Mouse (Mus musculus): ENCODE data around the gene Kazn. TPM values are rescaled to one million over a fixed set of nuclear protein-coding genes. Genes with fewer than 3 reads are reported as not detected.
A peak's percentile ranks its signal among the peaks of the same experiment; 100 is the strongest.

Kazn gene
- total and polyA plus RNA-seq, 2 experiments from 2014 or later = 25.6 to 70.2 TPM

GRCm38 (mm10) chr4:142275242-142275641 lies 36.0 kb upstream of the Kazn start:
- Histone ChIP-seq H3K27ac (ENCODE audit: low read depth, low read length) (no peak overlapping the region), H3K9me3 (ENCODE audit: low read length) (no peaks in the 10 kb centered on the region), H3K9ac (replicated peaks; ENCODE audit: low read length, poor library complexity, severe bottlenecking) (no peak overlapping the region), H3K4me1 (ENCODE audit: insufficient read depth, low read length) (peaks cover 5% of the 10 kb centered on the region; the same call in 1 of the 2 replicates), H3K36me3 (ENCODE audit: insufficient read depth, low read length) (no peaks in the 10 kb centered on the region), H3K27me3 (ENCODE audit: insufficient read depth, low read length) (no peaks in the 10 kb centered on the region), H3K4me3 (ENCODE audit: low read depth, low read length) (no peak overlapping the region), H3K4me2 (ENCODE audit: low read depth, low read length, poor library complexity, severe bottlenecking) (no peak overlapping the region)
- ATAC-seq (ENCODE audit: low FRiP score) (no peak), DNase-seq (ENCODE audit: low spot score) (no peak)
- 53% methylated on average over 2 of the region's 2 CpGs for WGBS
- TF ChIP-seq CTCF (IDR thresholded peaks at IDR 0.05) = peak; percentile 37

- 63% methylated on average over 11 of the region's 11 CpGs for WGBS
- no peak overlapping the region for H3K4me3 ChIP-seq (ENCODE audit: low read depth, low read length)
- no peak overlapping the region for H3K4me2 ChIP-seq (ENCODE audit: low read depth, low read length, poor library complexity, severe bottlenecking)
- H3K4me1 ChIP-seq (ENCODE audit: insufficient read depth, low read length) = peaks cover 5% of the 10 kb centered on the region; the same call in 1 of the 2 replicates
- no peak overlapping the region for H3K9ac ChIP-seq (replicated peaks; ENCODE audit: low read length, poor library complexity, severe bottlenecking)
- no peaks in the 10 kb centered on the region for H3K27me3 ChIP-seq (ENCODE audit: insufficient read depth, low read length)
- H3K9me3 ChIP-seq (ENCODE audit: low read length) = no peaks in the 10 kb centered on the region
- DNase-seq (ENCODE audit: low spot score) = peak; percentile 48
- no peak overlapping the region for H3K27ac ChIP-seq (ENCODE audit: low read depth, low read length)
- H3K36me3 ChIP-seq (ENCODE audit: insufficient read depth, low read length) = no peaks in the 10 kb centered on the region
- TF ChIP-seq CTCF (IDR thresholded peaks at IDR 0.05) = no peak
- peak; percentile 33; the same call in 1 of the 2 replicates for ATAC-seq (ENCODE audit: low FRiP score)
Observed at GRCm38 (mm10) chr4:142274441-142275234, 35.4 kb upstream of the Kazn start.

GRCm38 (mm10) chr4:142271506-142271905 lies 32.3 kb upstream of the Kazn start:
- 64% methylated on average over 3 of the region's 3 CpGs for WGBS
- Histone ChIP-seq H3K9me3 (ENCODE audit: low read length) (no peaks in the 10 kb centered on the region), H3K4me2 (ENCODE audit: low read depth, low read length, poor library complexity, severe bottlenecking) (no peak overlapping the region), H3K36me3 (ENCODE audit: insufficient read depth, low read length) (no peaks in the 10 kb centered on the region), H3K27ac (ENCODE audit: low read depth, low read length) (no peak overlapping the region), H3K4me1 (ENCODE audit: insufficient read depth, low read length) (no peaks in the 10 kb centered on the region), H3K27me3 (ENCODE audit: insufficient read depth, low read length) (no peaks in the 10 kb centered on the region), H3K9ac (replicated peaks; ENCODE audit: low read length, poor library complexity, severe bottlenecking) (no peak overlapping the region), H3K4me3 (ENCODE audit: low read depth, low read length) (no peak overlapping the region)
- TF ChIP-seq CTCF (IDR thresholded peaks at IDR 0.05) = no peak
- no peak for DNase-seq (ENCODE audit: low spot score)
- no peak for ATAC-seq (ENCODE audit: low FRiP score)

- DNase-seq (ENCODE audit: low spot score) (no peak), ATAC-seq (ENCODE audit: low FRiP score) (no peak; the same call in 1 of the 2 replicates)
- no peaks in the 10 kb centered on the region for H3K9me3 ChIP-seq (ENCODE audit: low read length)
- no peak overlapping the region for H3K27ac ChIP-seq (ENCODE audit: low read depth, low read length)
- no peaks in the 10 kb centered on the region for H3K27me3 ChIP-seq (ENCODE audit: insufficient read depth, low read length)
- H3K4me2 ChIP-seq (ENCODE audit: low read depth, low read length, poor library complexity, severe bottlenecking) = no peak overlapping the region
- no peak for TF ChIP-seq CTCF (IDR thresholded peaks at IDR 0.05)
- H3K4me1 ChIP-seq (ENCODE audit: insufficient read depth, low read length) = no peaks in the 10 kb centered on the region
- H3K4me3 ChIP-seq (ENCODE audit: low read depth, low read length) = no peak overlapping the region
- 31% methylated on average over 4 of the region's 4 CpGs for WGBS
- no peak overlapping the region for H3K9ac ChIP-seq (replicated peaks; ENCODE audit: low read length, poor library complexity, severe bottlenecking)
- H3K36me3 ChIP-seq (ENCODE audit: insufficient read depth, low read length) = no peaks in the 10 kb centered on the region
Observed at GRCm38 (mm10) chr4:142267832-142268231, 28.6 kb upstream of the Kazn start.

GRCm38 (mm10) chr4:142267348-142267819 lies 28.2 kb upstream of the Kazn start:
- WGBS = 7% methylated on average over 4 of the region's 4 CpGs
- Histone ChIP-seq H3K4me3 (ENCODE audit: low read depth, low read length) (no peak overlapping the region), H3K36me3 (ENCODE audit: insufficient read depth, low read length) (no peaks in the 10 kb centered on the region), H3K4me1 (ENCODE audit: insufficient read depth, low read length) (no peaks in the 10 kb centered on the region), H3K27ac (ENCODE audit: low read depth, low read length) (peak overlapping the region; percentile 26; the same call in 1 of the 2 replicates), H3K27me3 (ENCODE audit: insufficient read depth, low read length) (no peaks in the 10 kb centered on the region), H3K4me2 (ENCODE audit: low read depth, low read length, poor library complexity, severe bottlenecking) (no peak overlapping the region), H3K9me3 (ENCODE audit: low read length) (no peaks in the 10 kb centered on the region), H3K9ac (replicated peaks; ENCODE audit: low read length, poor library complexity, severe bottlenecking) (0 out of 2 replicates have a peak overlapping the region, but pooled peaks have one; percentile 8)
- DNase-seq (ENCODE audit: low spot score) (peak; percentile 89), ATAC-seq (ENCODE audit: low FRiP score) (peak; percentile 80)
- TF ChIP-seq CTCF (IDR thresholded peaks at IDR 0.05) = peak; percentile 18; the same call in 1 of the 2 replicates

- 96% methylated on average over 7 of the region's 7 CpGs for WGBS
- Histone ChIP-seq H3K9ac (replicated peaks; ENCODE audit: low read length, poor library complexity, severe bottlenecking) (no peak overlapping the region), H3K27ac (ENCODE audit: low read depth, low read length) (no peak overlapping the region), H3K4me2 (ENCODE audit: low read depth, low read length, poor library complexity, severe bottlenecking) (no peak overlapping the region), H3K4me3 (ENCODE audit: low read depth, low read length) (no peak overlapping the region), H3K9me3 (ENCODE audit: low read length) (no peaks in the 10 kb centered on the region), H3K27me3 (ENCODE audit: insufficient read depth, low read length) (no peaks in the 10 kb centered on the region), H3K4me1 (ENCODE audit: insufficient read depth, low read length) (no peaks in the 10 kb centered on the region), H3K36me3 (ENCODE audit: insufficient read depth, low read length) (no peaks in the 10 kb centered on the region)
- DNase-seq (ENCODE audit: low spot score) (no peak), ATAC-seq (ENCODE audit: low FRiP score) (no peak)
- no peak for TF ChIP-seq CTCF (IDR thresholded peaks at IDR 0.05)
Observed at GRCm38 (mm10) chr4:142264335-142264734, 25.1 kb upstream of the Kazn start.

Data from midbrain, postnatal 0 days (tissue).